Mouse (Mus musculus) CH12.LX (cell line): ENCODE measurements at regions not wholly inside any gene's neighbourhood (a gene's known extent, or its start where the extent isn't known, plus 50 kb on each side); places are given as distances from the start of the nearest gene placed in this dataset.

Experiments
- CTCF ChIP-seq, 2 experiments: IDR thresholded peaks in 1 of 2; conservative IDR thresholded peaks in 1 of 2; 2 replicates each; pipeline ENCODE4 v1.5.1; 2011 to 2012; ENCODE audit warnings: low read depth in 2 of 2, low read length in 2 of 2, improper control_type of control experiment in 1 of 2, inconsistent platforms in 1 of 2, mild to moderate bottlenecking in 1 of 2, moderate library complexity in 1 of 2
- E2F4 ChIP-seq: IDR thresholded peaks from 2 replicates; pipeline ENCODE4 v1.6.1; 2011; ENCODE audit warnings: low read depth, low read length, improper control_type of control experiment; ENCODE audit not compliant: insufficient replicate concordance
- ELF1 ChIP-seq: IDR thresholded peaks from 2 replicates; pipeline ENCODE4 v1.6.1; 2014; ENCODE audit warnings: low read depth, mild to moderate bottlenecking, inconsistent platforms, low read length, improper control_type of control experiment
- EP300 ChIP-seq: IDR thresholded peaks from 2 replicates; pipeline ENCODE4 v1.6.1; 2011; ENCODE audit warnings: low read length, improper control_type of control experiment
- HCFC1 ChIP-seq: IDR thresholded peaks from 2 replicates; pipeline ENCODE4 v1.6.1; 2012; ENCODE audit warnings: low read depth, mild to moderate bottlenecking, inconsistent platforms, low read length, improper control_type of control experiment
- JUN ChIP-seq: IDR thresholded peaks from 2 replicates; pipeline ENCODE4 v1.6.1; 2011; ENCODE audit warnings: low read depth, mild to moderate bottlenecking, low read length, improper control_type of control experiment, moderate library complexity; ENCODE audit not compliant: insufficient read depth
- MXI1 ChIP-seq: IDR thresholded peaks from 2 replicates; pipeline ENCODE4 v1.6.1; 2011; ENCODE audit warnings: mild to moderate bottlenecking, low read depth, low read length, improper control_type of control experiment
- POLR2A ChIP-seq: IDR thresholded peaks from 2 replicates; pipeline ENCODE4 v1.6.1; 2011; ENCODE audit warnings: low read depth, mild to moderate bottlenecking, improper control_type of control experiment, low read length
- RAD21 ChIP-seq: IDR thresholded peaks from 2 replicates; pipeline ENCODE4 v1.6.1; 2011; ENCODE audit warnings: low read depth, mild to moderate bottlenecking, low read length, improper control_type of control experiment, moderate library complexity
- SMC3 ChIP-seq: IDR thresholded peaks from 2 replicates; pipeline ENCODE4 v1.6.1; 2011; ENCODE audit warnings: low read depth, low read length, improper control_type of control experiment
- TBP ChIP-seq: conservative IDR thresholded peaks from 2 replicates; pipeline ENCODE4 v1.6.1; 2011; ENCODE audit warnings: low read depth, low read length, improper control_type of control experiment

DNA sequence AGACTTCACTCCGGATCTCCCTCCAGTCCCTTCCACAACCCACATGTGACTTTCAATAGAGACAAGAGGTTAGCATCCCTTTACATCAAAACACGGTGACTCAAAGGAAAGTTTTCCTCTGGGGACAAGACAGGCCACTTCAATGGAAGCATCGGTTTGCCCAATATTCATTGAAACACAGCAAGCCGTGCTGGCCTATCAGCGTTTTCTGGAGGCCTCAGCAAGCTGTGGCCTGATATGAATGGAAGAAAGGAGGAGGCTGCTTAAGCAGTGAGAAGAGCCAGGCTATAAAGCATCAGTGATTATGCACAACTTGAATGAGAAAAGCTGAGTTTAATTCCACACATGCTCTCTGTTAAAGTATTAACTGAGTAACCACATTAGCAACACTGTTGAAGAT lies 125.3 kb upstream of the Map3k7 start:
- TF ChIP-seq TBP (no peak), SMC3 (no peak), E2F4 (no peak), EP300 (no peak), HCFC1 (no peak), RAD21 (no peak), MXI1 (no peak), POLR2A (no peak), JUN (no peak), CTCF (conservative IDR thresholded peaks at IDR 0.05 in 1 of 2, IDR thresholded peaks at IDR 0.05 in 1 of 2; ENCODE audit: low read depth in 2 of 2, low read length in 2 of 2) (no peak), ELF1 (no peak)
